Mouse (Mus musculus) T-cell, adult 2 months (primary cell): ENCODE results near the gene Map3k6.

Source experiments
- DNase-seq: peaks from one replicate; pipeline ENCODE4 v3.0.0; 2022; ENCODE audit warnings: low spot score

The Map3k6 gene

GRCm38 (mm10) chr4:133240490-133240921 lies at the start of gene Map3k6:
Gene Map3k6 (plus strand): TSS chr4:133240818.
- DNase-seq, result no peak

DNA sequence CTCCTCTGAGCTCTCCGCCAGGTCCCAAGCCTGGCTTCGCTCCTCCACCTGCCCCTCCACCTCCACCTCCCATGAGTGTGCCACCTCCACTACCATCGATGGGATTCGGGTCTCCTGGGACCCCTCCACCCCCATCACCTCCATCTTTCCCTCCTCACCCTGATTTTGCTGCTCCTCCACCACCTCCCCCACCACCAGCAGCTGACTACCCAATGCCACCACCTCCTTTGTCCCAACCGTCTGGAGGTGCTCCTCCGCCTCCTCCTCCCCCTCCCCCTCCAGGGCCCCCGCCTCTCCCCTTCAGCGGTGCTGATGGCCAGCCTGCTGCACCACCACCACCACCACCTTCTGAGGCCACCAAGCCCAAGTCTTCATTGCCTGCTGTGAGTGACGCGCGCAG lies 46.1 kb upstream of the Map3k6 start:
- DNase-seq, result no peak

DNA sequence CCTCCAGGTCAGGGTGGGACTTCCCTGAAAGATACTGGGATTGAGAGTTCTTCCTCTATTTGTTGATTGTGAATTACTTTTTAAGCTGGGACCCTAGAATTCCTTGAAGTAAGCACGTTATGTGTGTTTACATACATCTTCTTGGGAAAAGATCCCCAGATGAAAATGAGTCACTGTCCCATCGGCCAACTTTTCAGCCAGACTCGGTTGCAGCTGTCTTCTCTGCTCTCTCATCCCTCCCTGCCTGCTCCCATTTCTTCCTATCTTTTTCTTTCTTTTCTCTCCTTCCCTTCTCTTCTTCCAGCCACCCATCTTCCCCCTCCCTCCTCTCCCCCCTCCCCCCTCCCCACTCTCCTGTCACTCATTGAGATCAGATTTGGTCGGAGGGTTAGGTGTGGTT lies 45.6 kb upstream of the Map3k6 start:
- no peak for DNase-seq

DNA sequence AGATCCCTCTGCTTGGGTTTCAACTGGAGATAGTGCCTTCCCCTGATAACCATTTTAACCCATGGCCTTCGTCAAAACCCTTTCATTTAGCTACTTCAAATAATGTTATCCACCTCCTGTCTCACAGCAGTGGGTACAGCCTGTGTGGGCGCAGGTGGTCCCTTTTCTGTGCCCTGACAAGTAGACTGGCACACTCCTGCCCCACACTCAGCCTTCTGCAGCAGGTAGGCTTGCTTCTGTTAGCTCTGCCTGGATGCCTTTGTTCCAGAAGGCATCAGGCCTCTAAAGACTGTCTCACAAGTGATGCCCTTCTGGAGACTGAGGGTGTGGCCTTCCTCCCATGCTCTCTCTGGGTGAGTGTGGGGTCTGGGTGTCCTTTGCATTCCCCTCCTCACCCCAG lies 44.5 kb upstream of the Map3k6 start:
- DNase-seq, result no peak

GRCm38 (mm10) chr4:133196852-133197251 lies 43.8 kb upstream of the Map3k6 start:
- no peak for DNase-seq

DNA sequence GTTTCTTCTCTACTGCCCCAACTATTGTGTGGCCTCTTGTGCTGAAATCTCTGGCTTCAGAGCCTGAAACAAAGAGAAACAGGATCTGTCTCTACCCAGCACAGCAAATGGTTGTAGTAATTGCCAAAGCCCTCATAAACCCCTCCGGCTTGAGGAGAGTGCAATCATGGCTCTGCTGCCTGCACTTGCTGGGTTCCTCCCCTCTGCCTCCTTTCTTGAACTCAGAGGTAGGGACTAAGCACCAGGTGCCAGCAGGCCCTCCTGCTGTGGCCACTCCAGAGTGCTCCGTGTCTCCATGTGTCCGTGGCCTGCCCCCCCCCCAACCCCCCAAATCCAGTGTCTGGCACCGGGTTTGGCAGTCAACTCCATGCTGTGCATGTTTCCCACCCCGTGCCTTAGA lies 43.3 kb upstream of the Map3k6 start:
- no peak for DNase-seq

DNA sequence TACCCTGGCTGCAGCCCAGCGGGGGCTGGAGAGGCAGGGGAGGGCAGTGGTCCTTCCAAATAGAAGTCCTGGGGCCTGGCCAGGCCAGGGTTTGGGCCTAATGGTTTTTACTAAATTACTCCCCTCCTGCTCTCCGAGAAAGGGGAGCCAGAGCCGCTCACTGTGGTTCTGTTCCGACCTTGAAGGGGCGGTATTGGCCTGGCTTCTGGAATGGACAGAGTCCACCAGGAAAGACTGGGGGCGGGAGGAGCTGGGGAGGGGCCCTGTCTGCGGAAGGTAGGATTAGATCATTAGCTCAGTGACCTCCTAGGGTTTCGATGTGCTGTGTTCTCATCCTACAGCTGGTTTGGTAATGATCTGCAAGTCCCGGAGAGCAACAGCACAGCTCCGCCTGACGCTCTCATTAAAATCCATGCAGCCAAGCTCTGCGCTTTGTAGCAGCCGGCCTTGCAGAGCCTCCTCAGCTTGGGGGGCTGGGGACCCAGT lies 42.8 kb upstream of the Map3k6 start:
- DNase-seq, result no peak

DNA sequence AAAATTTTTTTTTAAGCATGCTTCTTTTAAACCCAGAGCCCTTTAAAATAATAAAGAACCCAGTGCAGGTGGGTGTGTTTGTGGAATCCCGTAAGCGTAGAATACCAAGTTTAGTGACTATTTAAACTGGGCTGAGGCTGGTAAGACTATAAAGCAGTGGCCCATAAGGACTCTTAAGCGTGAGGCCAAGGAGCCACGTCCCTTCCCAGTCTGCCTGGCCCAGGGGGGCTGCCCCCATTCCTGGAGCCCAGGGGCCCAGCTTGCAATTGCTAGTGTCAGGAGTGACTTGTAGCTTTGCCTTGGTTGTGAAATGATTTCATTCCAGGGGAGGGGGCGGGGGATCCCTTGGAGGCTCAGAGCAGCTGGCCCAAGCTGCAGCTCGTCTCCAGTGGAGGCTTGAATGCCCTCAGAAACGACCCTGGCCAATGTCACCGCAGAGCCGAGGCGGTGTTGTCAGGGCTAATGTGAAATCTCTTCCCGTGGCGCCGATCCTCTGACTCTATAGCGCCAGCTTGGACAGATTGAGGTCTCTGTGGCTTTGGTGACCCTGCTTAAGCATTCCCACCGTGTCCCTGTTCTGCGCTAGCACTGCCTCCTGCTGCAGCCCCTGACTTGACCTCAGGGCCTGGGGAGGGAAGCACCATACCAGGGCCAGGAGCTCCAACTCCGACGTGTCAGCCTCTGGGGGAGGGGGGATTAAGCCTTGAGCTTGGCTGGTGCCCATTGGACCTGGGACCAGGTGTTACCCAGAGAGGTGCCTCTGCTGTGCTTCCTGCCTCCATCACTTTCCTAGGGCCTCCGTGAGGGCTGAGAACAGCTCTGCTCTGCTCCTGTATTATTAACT lies 42.1 kb upstream of the Map3k6 start:
- DNase-seq, result no peak

GRCm38 (mm10) chr4:133199743-133200142 lies 40.9 kb upstream of the Map3k6 start:
- no peak for DNase-seq

- DNase-seq, result no peak
These were observed 40.3 kb upstream of the Map3k6 start for GRCm38 (mm10) chr4:133200343-133200742.

DNA sequence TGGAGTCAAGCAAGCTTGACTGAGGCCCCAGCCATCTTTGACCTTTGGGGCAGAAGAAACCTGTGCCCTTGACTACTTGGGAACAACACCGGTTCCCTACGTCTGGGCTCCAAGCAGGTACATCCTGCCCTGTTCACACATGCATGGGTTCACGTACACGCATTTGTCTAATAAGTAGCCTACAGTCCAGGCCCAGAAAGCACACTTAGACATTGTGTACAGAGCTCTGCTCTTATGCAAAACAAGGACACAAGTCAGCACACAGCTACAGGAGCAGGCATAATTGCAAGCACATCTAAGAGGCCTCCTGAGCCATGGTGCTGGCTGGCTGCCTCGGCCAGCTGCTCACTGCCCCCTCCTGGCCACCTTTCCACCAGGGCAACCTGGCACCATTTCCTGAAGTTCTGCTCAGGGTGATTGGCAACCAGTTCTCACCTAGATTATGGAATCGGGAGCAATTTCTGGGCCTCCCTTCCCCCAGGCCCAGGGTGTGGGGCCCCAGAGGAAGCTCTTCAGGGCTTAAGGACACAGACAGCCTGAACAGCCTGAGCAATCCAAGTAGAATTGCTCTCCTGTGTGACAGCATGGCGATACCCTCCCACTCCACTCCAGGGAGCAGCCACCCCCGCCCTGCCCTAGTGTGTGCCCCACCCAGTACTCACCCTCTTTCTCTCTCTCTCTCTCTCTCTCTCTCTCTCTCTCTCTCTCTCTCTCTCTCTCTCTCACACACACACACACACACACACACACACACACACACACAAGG lies 39.4 kb upstream of the Map3k6 start:
- DNase-seq, result peak; percentile 64

- DNase-seq, result no peak
These were observed 38.4 kb upstream of the Map3k6 start for GRCm38 (mm10) chr4:133202254-133202653.

GRCm38 (mm10) chr4:133203591-133203990 lies 37.0 kb upstream of the Map3k6 start:
- no peak for DNase-seq

DNA sequence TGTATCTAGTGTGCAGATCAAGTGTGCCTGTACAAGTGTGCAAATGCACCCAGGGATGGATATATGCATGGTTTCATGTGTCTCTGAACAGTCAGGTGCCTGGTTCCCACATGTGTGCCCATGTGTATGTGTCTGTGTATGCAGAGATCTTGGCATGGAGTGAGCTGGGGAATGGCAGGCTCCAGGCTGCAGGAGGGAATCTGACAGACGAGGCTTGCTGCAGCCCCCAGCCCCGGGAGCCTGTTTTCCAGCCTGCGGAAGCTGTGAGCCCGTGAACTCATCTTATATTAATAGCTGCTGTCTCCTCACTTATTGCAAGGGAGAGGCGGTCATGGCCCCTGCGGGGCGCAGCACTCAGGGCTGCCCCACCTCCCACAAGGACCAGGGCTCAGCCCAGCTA lies 36.2 kb upstream of the Map3k6 start:
- no peak for DNase-seq

DNA sequence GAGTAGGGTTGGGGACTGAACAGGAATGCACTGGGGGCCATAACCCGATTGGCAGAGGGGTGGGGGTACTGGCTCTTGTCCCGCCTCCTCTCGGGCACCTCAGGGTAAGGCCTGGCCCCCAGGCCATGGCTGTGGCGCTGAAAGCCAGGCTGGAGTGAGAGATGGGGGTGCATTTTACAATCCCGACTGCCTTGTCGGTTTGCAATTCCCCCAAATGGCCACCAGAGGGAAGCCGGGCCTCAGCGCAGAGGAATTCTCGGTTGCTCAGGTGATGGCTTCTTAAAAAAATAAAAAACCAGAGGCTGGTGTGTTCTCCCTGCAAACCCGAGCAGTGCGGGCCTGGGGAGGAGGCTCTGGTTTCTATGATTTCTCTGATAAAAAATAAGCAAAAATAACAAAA lies 31.3 kb upstream of the Map3k6 start:
- DNase-seq, result peak; percentile 62

GRCm38 (mm10) chr4:133210023-133210787 lies 30.4 kb upstream of the Map3k6 start:
- DNase-seq, result no peak

DNA sequence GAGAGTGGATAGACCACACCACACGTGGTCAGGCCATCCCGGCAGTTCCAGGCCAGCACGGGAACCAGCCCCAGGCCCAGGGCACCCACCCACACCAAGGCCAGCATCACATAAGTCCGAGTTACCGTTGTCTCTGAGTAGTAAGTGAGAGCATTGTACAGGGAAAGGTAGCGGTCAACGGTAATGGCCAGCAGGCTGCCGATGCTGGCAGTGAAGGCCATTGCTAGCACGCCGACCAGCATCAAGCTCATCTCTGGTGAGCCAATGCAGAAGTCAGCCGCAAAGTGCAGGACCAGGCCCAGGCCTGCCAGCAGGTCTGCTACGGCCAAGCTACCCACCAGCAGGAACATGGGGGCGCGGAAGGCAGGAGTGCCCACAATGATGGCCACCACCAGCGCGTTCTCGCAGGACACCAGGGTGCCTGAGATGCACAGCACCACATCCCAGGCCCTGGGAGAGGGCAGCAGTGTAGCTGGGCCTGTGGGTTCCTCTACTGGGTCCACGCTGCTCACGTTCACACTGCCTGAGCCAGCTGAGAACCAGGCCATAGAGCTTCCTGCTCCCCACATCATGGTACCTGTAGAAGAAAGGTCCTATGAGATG lies 29.7 kb upstream of the Map3k6 start:
- no peak for DNase-seq

DNA sequence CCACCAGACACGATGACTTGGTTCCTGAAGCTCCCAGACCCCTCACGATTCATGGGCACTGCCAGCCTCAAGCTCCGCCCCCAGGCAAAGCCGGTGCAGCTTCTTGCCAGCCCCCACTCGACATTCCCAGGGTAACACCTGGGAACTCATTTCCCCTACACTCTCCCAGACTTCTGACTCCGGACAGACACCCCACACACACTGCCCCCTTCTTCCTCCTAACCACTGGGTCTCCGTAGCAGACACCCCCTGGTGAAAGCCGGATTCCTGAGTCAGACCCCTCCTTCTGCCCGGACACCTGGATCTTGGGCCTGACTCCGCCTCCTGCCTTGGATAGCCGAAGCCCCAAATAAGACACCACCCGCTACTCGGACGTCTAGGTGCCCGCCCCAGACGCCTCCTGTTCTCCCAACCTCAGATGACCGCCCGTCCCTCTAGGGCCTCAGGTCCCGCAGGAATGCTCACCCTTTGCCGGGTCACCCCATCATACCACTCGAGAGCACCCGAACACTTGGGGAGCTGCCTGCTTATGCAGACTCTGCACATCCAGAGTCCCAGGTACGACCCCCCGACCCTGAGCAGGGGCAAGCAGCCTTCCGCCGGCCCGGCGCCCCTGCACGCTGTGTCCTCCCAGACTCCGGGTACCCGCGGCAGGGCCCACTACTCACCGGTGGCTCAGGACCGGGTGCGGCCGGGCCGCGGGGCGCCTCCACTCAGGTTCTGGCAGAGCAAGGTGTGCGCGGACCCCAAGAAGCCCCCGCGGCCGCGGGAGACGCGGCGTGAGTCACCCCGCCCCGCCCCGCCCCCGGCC lies 28.7 kb upstream of the Map3k6 start, which contains the start of the genes Cd164l2 and Gpr3:
Cd164l2 (plus strand) TSS at position 381 of the 811 bp plus-strand sequence.
Gpr3 (minus strand) TSS at position 786 of the 811 bp plus-strand sequence.
- no peak for DNase-seq

- peak; percentile 81 for DNase-seq
These were observed 27.9 kb upstream of the Map3k6 start for GRCm38 (mm10) chr4:133212562-133213267.

- DNase-seq, result no peak
These were observed 27.4 kb upstream of the Map3k6 start for GRCm38 (mm10) chr4:133213268-133213590.
